In genomic region chr13:45351483-45351882, GRCm38 (mm10) we compare ENCODE assay signal across 28 mouse cellular contexts. TPM values are rescaled to one million over a fixed set of nuclear protein-coding genes. Genes with fewer than 3 reads are reported as not detected.
DNase-seq lines count a peak whose midpoint lies in the region; ATAC-seq and TF ChIP-seq lines count a peak whose summit lies in the region.
"Had no signal": no experiment of that assay in that cellular context is flagged by ENCODE, and none has a peak within 500 bp of the region (broad histone marks: within the 10 kb centered on the region; RNA-seq: fewer than 3 reads in every experiment).

No protein-coding gene starts in this region.

- H3K4me2 ChIP-seq in liver, postnatal 0 days (ENCODE audit: low read depth, low read length), result no peak overlapping the region
- H3K4me2 ChIP-seq in kidney, embryonic 16.5 days (replicated peaks; ENCODE audit: low read depth, low read length), result no peak overlapping the region
- H3K4me2 ChIP-seq: embryonic facial prominence, embryonic 13.5 days; embryonic facial prominence, embryonic 15.5 days; forebrain, embryonic 12.5 days had no signal

- no peak for TF ChIP-seq EP300 in liver, postnatal 0 days (IDR thresholded peaks at IDR 0.05; ENCODE audit: low read depth)

- 56% methylated on average over 5 of the region's 5 CpGs for WGBS in liver, postnatal 0 days (ENCODE audit: insufficient replicate concordance)
- 84% methylated on average over 5 of the region's 5 CpGs for WGBS in cerebellum, adult 2 months
- 80% methylated on average over 5 of the region's 5 CpGs for WGBS in kidney, embryonic 16.5 days

- no peak for TF ChIP-seq POLR2A in cerebellum, adult 2 months (IDR thresholded peaks at IDR 0.05; ENCODE audit: borderline replicate concordance, insufficient read depth, low read length)

- H3K27ac ChIP-seq in liver, postnatal 0 days (ENCODE audit: low read depth), result no peak overlapping the region
- H3K27ac ChIP-seq in cerebellum, adult 2 months (ENCODE audit: insufficient read depth, low read length), result no peak overlapping the region
- H3K27ac ChIP-seq in kidney, embryonic 16.5 days (ENCODE audit: low read length), result no peak overlapping the region
- H3K27ac ChIP-seq: embryonic facial prominence, embryonic 13.5 days; embryonic facial prominence, embryonic 15.5 days; forebrain, embryonic 10.5 days; forebrain, embryonic 12.5 days had no signal

- DNase-seq in liver, postnatal 0 days, result peak; percentile 17
- DNase-seq in liver, result no peak
- no peak for DNase-seq in cerebellum, adult 2 months
- DNase-seq: adrenal gland, adult 8-10 months; adrenal gland, postnatal 14 days; adrenal gland, postnatal 36 days; B cell, adult 2 months; cerebellum, adult 11-12 months; cerebellum, adult 8-10 months; cerebellum, adult 9-11 months; cerebellum, postnatal 14 days; cerebellum, postnatal 36 days; embryo, embryonic 11 days had no signal

- no peaks in the 10 kb centered on the region for H3K36me3 ChIP-seq in liver, postnatal 0 days (replicated peaks; ENCODE audit: insufficient read depth, low read length)
- no peaks in the 10 kb centered on the region for H3K36me3 ChIP-seq in kidney, embryonic 16.5 days (ENCODE audit: insufficient read depth, low read length)
- H3K36me3 ChIP-seq: embryonic facial prominence, embryonic 13.5 days; embryonic facial prominence, embryonic 15.5 days; forebrain, embryonic 10.5 days; forebrain, embryonic 12.5 days; G1E had no signal

- no peak for TF ChIP-seq CTCF in liver, postnatal 0 days (IDR thresholded peaks at IDR 0.05; ENCODE audit: low read depth)
- no peak for TF ChIP-seq CTCF in cerebellum, adult 2 months (IDR thresholded peaks at IDR 0.05; ENCODE audit: borderline replicate concordance, insufficient read depth, low read depth, low read length)

- no peak overlapping the region for H3K9ac ChIP-seq in liver, postnatal 0 days (replicated peaks)
- no peak overlapping the region for H3K9ac ChIP-seq in kidney, embryonic 16.5 days (replicated peaks; ENCODE audit: low read length)
- H3K9ac ChIP-seq: embryonic facial prominence, embryonic 13.5 days; embryonic facial prominence, embryonic 15.5 days; forebrain, embryonic 12.5 days had no signal

- H3K27me3 ChIP-seq in liver, postnatal 0 days (ENCODE audit: insufficient read depth, low read length), result peaks cover 37% of the 10 kb centered on the region
- H3K27me3 ChIP-seq in cerebellum, adult 2 months (ENCODE audit: control insufficient read depth, insufficient read depth, low read length), result no peaks in the 10 kb centered on the region
- no peaks in the 10 kb centered on the region for H3K27me3 ChIP-seq in kidney, embryonic 16.5 days (ENCODE audit: insufficient read depth, low read length)
- H3K27me3 ChIP-seq: CH12.LX; embryonic facial prominence, embryonic 13.5 days; embryonic facial prominence, embryonic 15.5 days; forebrain, embryonic 12.5 days had no signal

- no peaks in the 10 kb centered on the region for H3K4me1 ChIP-seq in liver, postnatal 0 days (ENCODE audit: insufficient read depth)
- H3K4me1 ChIP-seq in cerebellum, adult 2 months (ENCODE audit: control insufficient read depth, insufficient read depth, low read length), result no peaks in the 10 kb centered on the region
- H3K4me1 ChIP-seq in kidney, embryonic 16.5 days (ENCODE audit: insufficient read depth, low read length), result no peaks in the 10 kb centered on the region
- H3K4me1 ChIP-seq: embryonic facial prominence, embryonic 13.5 days; embryonic facial prominence, embryonic 15.5 days; forebrain, embryonic 10.5 days; forebrain, embryonic 12.5 days had no signal

- no peaks in the 10 kb centered on the region for H3K9me3 ChIP-seq in liver, postnatal 0 days (ENCODE audit: low read length)
- no peaks in the 10 kb centered on the region for H3K9me3 ChIP-seq in kidney, embryonic 16.5 days (ENCODE audit: low read length)
- H3K9me3 ChIP-seq: embryonic facial prominence, embryonic 13.5 days; embryonic facial prominence, embryonic 15.5 days; forebrain, embryonic 10.5 days; forebrain, embryonic 12.5 days; G1E had no signal

- no peak overlapping the region for H3K4me3 ChIP-seq in liver, postnatal 0 days (ENCODE audit: low read depth, low read length)
- no peak overlapping the region for H3K4me3 ChIP-seq in cerebellum, adult 2 months (replicated peaks; ENCODE audit: insufficient read depth, low read depth, low read length)
- no peak overlapping the region for H3K4me3 ChIP-seq in kidney, embryonic 16.5 days (ENCODE audit: low read length)
- H3K4me3 ChIP-seq: embryonic facial prominence, embryonic 13.5 days; embryonic facial prominence, embryonic 15.5 days; erythroblast, embryonic 14.5 days; forebrain, embryonic 10.5 days; forebrain, embryonic 12.5 days had no signal

- no peak for ATAC-seq in liver, postnatal 0 days
- ATAC-seq in granulocyte monocyte progenitor cell, adult 5-6 weeks (replicated peaks; ENCODE audit: poor library complexity, severe bottlenecking), result peak; percentile 91
- peak; percentile 76; the same call in 1 of the 2 replicates for ATAC-seq in megakaryocyte progenitor cell, adult 5-6 weeks (replicated peaks; ENCODE audit: poor library complexity)
- ATAC-seq in kidney, embryonic 16.5 days (ENCODE audit: low FRiP score, low TSS enrichment), result no peak
- ATAC-seq: activated CD4-positive, CD25-positive, alpha-beta regulatory T cell, adult 4 months; CD4-positive, CD25-positive, alpha-beta regulatory T cell, adult 4 months; forebrain, embryonic 14.5 days; forebrain, embryonic 16.5 days; Patski had no signal

RNA-seq across cellular contexts. Expression of gene Mylip, which starts 38.1 kb away (rescaled TPM):
- polyA plus RNA-seq in liver, postnatal 0 days (2015; fragmentation: Nextera tagmentation; extraction: Ambion mirVana), result 6.9 and 7.4 TPM in 2 replicates
- total RNA-seq in granulocyte monocyte progenitor cell, adult 5-6 weeks (2014; fragmentation: Nextera tagmentation), result 13.6 and 13.7 TPM in 2 replicates
- 10.3 and 11.7 TPM in 2 replicates for total RNA-seq in granulocyte monocyte progenitor cell, adult 5-6 weeks (2017)
- total RNA-seq in megakaryocyte progenitor cell, adult 5-6 weeks (2015), result 11.3 and 11.7 TPM in 2 replicates
- 8.8 and 14.4 TPM in 2 replicates for total RNA-seq in megakaryocyte progenitor cell, adult 5-6 weeks (2017)
- 10.6 and 11.2 TPM in 2 replicates for polyA plus RNA-seq in cerebellum, adult 2 months (2012; rRNA removed)
- polyA plus RNA-seq in kidney, embryonic 16.5 days (2015; fragmentation: Nextera tagmentation; extraction: Ambion mirVana), result 16.0 and 16.2 TPM in 2 replicates

Comparison
In these comparisons a context has a peak if more than half of its experiments do, and no peak if none do; other contexts are left out.
1. ATAC-seq: peak in granulocyte monocyte progenitor cell, adult 5-6 weeks (single experiment) and megakaryocyte progenitor cell, adult 5-6 weeks (single experiment); none in liver, postnatal 0 days (single experiment) and kidney, embryonic 16.5 days (single experiment).